Mouse (Mus musculus) left cerebral cortex, adult 9 months (tissue): ENCODE measurements at regions not wholly inside any gene's neighbourhood (a gene's known extent, or its start where the extent isn't known, plus 50 kb on each side); places are given as distances from the start of the nearest gene placed in this dataset.

Experiments
- DNase-seq, 2 experiments: peaks; one replicate each; pipeline ENCODE4 v3.0.0; 2022; ENCODE audit warnings: low spot score in 2 of 2

DNA sequence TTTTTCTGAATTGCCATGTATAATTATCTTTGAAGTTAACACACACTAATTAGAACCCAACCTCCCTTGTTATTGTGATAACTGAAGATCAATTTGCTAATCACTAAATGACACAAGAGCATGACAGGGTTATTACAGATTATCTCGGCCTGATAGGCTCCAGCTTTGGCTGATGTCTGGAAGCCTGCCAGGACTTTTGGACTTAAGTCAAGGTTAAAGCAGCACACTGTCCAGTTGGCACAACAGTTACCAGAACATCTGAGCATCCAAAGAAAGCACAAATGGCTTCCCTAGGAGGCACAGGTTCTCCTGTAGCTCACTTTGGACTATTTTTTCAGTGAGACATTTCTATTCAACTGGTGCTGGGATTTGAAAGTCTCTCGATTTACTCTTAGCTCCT, 475.0 kb upstream of the A730009L09Rik start:
- no peak for DNase-seq

DNA sequence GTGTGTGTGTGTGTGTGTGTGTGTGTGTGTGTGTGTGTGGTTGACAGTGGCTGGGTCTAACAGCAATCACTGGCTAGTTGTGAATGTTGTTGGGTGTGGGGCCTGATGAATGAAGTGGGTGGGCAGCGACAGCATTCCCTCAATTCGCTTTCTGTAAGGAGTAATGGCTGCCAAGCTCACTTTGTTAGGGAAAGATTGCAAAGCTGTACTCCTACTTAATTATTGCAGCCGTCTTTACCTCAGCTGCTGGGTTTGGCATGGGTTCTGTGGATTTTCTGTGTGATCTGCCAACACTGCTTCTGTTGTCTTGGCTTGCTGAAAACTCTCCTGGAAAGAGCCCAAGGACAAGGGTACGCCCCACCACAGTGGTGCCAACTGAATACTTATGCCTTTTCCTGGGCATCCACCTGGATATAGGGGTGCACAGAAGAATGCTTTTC, 472.9 kb upstream of the A730009L09Rik start:
- peak; percentile 20 to 60 for DNase-seq

DNA sequence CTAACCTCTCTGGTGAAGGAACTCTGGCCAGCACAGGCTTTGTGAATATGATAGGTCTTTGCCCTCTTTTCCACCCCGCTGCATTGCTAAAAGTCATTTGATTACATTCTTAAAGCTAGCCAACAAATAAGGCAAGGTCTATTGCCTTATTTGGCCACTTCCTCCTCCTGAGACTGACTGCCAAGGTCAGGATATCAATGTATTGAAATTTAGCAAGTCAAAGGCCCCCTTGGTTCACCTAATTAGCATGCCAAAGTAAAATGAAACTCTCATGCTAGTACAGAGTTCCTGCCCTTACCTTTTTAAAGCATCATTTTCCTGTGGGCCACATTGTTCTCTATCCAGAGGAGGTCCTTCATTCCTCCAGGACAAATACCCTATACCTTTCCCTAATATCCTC, 469.6 kb upstream of the A730009L09Rik start:
- no peak for DNase-seq
